Mouse (Mus musculus) 3T3-L1 (cell line): ENCODE results near the gene Dock1.
A peak's percentile ranks its signal among the peaks of the same experiment; 100 is the strongest.

Experiments used
- DNase-seq: peaks from one replicate; pipeline ENCODE4 v3.0.0-alpha.2; 2015; ENCODE audit warnings: low read depth, low spot score

The Dock1 gene

GRCm38 (mm10) chr7:134751496-134751895, 81.0 kb downstream of the Dock1 start:
- no peak for DNase-seq

DNA sequence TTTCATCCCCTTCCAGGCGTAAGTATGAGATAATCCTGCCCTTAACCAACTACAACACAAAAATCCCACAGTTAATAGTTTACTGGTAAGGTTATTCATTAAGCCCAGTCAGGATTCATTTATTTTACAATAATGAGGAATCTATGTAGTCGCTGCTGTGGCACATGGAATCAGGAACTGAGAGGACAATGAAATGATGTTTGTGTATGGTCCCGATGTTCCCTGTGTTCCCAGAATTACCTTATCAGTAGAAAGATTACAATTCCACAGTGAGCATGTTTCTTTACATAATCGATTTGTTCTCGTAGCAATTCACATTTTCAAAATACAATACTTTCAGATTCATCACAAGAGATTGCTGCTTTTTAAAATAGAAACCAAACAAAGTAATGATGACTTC, 83.0 kb downstream of the Dock1 start:
- no peak for DNase-seq

GRCm38 (mm10) chr7:134757605-134758004, 87.2 kb downstream of the Dock1 start:
- no peak for DNase-seq

DNA sequence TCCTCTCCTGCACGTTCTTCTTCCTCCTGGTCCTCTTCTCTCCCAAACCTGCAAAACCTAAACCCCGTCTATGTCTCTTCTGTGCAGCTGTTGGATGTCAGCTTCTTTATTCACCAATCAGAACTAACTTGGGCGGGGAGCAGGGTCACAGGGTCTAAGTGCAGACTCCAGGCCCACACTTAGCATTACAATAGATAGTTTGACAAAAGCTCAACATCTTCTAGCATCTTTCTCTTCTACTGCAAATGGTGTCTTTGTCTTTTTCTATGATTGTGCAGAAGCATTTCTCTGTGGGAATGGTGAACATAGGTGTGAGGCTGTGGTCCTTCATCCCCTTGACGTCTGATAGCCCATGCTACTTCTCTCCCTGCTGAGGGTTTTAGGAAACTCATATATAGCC, 91.3 kb downstream of the Dock1 start:
- no peak for DNase-seq

DNA sequence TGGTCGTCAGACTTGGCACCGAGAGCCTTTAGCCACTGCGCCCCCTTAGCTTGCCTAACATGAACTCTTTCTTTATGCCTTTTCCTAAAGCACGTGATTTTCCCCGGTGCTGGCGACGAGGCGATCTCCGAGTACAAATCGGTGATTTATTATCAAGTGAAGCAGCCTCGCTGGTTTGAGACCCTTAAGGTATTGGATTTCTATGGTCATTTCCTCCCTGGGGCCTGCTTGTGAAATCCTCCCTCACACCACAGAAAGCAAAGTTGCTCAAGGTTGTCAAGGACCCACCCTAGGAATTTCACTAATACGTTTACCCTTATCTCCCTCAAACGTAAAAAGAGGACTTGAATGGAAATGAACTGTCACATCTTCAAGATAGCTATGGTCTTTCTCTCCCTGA, 94.7 kb downstream of the Dock1 start:
- DNase-seq, result no peak

- no peak for DNase-seq
Observed at GRCm38 (mm10) chr7:134771314-134771713, 100.9 kb downstream of the Dock1 start.

DNA sequence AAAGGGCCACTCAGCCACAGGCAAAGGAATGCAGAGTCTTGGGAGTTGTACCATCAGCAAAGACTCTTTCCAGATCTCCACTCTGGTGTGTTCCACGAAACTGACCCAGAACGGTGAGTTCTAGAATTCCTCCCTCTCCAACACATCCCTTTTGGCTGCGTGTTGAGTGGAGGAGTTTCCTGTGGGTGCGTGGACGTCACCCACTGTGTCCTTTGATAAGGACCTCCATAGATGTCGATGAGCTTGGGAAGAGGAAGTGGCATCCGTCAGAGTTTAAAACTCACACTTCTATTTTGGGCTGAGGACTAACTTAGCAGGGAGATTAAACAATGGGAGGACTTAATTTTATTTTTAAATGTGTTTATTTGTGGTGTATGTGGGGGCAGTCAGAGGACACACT, 101.9 kb downstream of the Dock1 start:
- DNase-seq, result no peak

DNA sequence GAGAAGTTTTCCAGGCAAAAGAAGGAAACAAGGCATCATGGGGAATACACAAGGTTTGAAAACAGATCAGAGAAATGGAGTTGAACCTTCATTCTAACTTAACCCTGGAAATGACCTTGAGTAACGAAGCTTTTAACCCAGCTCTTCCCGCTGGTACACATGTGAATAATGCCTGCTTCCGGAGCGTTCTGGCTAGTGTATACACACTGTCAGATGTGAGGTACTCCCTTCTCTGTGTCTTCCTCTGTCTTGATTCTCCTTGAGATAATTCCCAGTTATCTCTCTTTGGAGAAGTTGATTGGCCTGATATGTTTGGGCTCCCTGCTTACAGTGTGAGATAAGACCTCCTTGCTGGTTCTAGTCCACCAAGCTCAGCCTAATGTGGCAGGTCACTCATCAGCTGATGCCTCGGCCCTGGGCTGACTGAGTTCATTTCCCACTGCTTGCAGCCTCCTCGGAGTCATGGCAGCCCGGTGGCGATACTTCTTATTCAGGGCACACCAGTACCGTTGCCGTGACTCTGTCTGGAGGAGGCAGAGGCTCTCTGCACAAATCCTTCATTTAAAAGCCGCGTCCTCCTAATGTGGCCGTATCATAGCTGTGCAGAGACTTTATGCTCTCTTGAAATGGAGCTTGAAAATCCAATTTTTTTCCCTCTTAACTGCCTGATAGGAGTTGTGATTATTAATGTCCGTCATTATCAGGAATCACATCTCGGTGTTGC, 102.6 kb downstream of the Dock1 start:
- DNase-seq, result no peak

DNA sequence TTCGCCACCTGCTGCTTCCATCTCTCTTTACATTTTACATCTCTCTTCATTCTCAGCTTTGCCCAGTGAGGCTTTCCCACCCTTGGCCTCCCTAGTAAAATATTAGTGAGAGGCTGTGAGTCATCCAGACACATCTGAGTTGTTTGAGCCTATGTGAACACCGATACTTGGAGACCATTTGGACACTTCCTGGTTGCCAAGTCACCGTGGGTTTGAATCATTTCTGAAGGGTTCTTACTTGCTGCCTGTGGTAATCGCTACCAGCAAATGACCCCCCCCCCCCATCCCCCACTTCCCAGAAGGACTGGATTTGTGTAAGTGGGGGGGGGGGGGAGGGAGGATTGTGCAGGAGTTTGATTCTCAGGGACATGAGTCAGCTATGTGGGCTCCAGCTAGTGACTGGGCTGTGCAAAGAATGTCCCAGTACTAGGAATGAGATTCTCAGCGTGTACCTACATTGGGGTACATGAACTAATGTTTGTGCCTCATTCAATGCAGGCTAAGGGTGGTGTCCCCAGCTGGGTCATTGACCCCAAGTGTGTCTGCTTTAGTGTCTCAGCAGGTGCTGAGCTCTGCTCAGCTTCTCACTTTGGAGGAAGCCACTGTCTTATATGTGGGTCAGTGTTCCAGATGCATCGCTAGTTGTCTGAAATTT, 103.4 kb downstream of the Dock1 start:
- peak; percentile 80 for DNase-seq

DNA sequence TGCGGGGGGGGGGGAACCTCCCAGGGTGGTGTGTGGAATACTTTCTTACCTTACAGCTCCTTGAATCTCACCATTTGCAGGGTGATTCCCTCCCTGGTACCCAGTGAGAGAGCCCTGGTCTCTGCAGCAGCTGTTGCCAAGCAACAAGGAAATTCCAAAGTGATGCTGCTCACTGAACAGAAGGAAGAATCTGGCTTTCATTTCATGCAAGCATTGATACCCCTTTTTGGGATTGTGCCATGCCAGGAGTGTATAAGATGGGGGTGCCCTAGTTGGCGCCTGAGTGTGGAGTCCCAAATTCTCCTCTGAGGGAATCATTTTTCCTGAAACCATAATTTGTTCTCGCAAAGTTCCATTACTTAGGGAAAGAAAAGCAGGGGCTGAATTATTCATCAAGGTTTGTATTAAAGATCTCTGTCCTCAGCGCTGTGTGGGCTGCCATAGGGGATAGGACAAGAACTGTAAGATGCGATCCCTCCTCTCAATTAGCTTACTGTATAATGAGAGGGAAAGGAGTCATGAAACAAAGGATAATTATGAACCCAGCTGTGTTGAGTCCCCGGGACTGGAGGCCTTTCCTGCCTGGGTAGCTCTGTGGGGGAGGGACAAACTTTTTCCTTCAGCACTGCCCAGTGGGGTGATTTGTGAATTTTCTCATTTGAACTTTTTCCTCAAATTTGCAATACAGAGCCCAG, 104.2 kb downstream of the Dock1 start:
- peak; percentile 23 for DNase-seq

GRCm38 (mm10) chr7:134775671-134776070, 105.2 kb downstream of the Dock1 start:
- peak; percentile 73 for DNase-seq

GRCm38 (mm10) chr7:134776306-134776705, 105.9 kb downstream of the Dock1 start:
- DNase-seq, result no peak

GRCm38 (mm10) chr7:134779761-134780160, 109.3 kb downstream of the Dock1 start:
- DNase-seq, result no peak

- DNase-seq, result no peak
Observed at GRCm38 (mm10) chr7:134787110-134787509, 116.7 kb downstream of the Dock1 start.

GRCm38 (mm10) chr7:134794889-134795288, 124.4 kb downstream of the Dock1 start:
- DNase-seq, result no peak

- peak; percentile 89 for DNase-seq
Observed at GRCm38 (mm10) chr7:134800079-134800478, 129.6 kb downstream of the Dock1 start.

GRCm38 (mm10) chr7:134804422-134804821, 134.0 kb downstream of the Dock1 start:
- no peak for DNase-seq

- DNase-seq, result no peak
Observed at GRCm38 (mm10) chr7:134806799-134807198, 136.3 kb downstream of the Dock1 start.

- DNase-seq, result no peak
Observed at GRCm38 (mm10) chr7:134808406-134808805, 138.0 kb downstream of the Dock1 start.

DNA sequence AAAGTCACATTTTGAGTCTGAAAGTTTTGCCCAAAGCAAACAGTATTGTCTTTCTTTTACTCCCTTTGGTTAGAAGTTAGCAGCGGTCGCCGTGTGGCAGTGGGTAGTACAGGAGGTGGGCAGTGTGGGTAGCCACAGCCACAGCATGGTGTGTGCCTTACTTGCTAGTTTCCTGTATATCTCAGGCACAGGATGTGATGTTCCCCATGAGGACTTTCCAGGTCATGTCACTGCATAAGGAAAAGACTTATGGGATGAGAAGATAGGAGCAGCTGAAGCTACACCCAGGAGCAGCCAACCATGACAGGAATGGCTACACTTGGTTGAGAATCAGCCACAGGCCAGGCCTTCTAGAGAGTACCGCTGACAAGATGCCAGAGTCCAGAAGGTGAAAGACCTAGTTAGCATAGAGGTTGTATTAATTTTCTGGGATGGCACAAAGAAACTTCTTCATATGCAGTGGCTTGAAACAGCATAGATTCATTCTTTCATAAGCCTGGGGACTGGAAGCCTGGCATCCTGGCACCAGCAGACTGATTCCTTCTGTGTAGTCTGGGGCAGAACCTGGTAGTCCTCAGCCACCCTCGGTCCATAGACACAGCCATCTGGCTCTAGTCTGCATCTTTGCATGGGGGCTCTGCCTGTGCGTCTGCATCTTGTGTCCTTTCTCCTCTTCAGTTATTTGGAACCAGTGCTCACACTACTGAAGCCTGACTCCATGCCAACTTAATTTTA, 139.0 kb downstream of the Dock1 start:
- DNase-seq, result no peak

GRCm38 (mm10) chr7:134818471-134818870, 148.0 kb downstream of the Dock1 start:
- DNase-seq, result no peak

- no peak for DNase-seq
Observed at GRCm38 (mm10) chr7:134821264-134821663, 150.8 kb downstream of the Dock1 start.
